Comparison of ENCODE assay signal across 16 mouse cellular contexts in genomic region chr1:43072561-43072960, GRCm38 (mm10).
"Had no signal": no experiment of that assay in that cellular context is flagged by ENCODE, and none has a peak within 500 bp of the region (broad histone marks: within the 10 kb centered on the region; RNA-seq: fewer than 3 reads in every experiment).

No protein-coding gene starts in this region.

- H3K9ac ChIP-seq: neural tube, embryonic 13.5 days; neural tube, embryonic 15.5 days; stomach, embryonic 15.5 days had no signal

- DNase-seq: retina, postnatal 1 day; right cerebral cortex, adult 18-20 months; right cerebral cortex, postnatal 14 days; right cerebral cortex, postnatal 25 days; right cerebral cortex, postnatal 4 days; spleen, adult 18-20 months; thymus, adult 18-20 months; thymus, adult 2 months; thymus, postnatal 14 days; thymus, postnatal 25 days; thymus, postnatal 36 days; thymus, postnatal 4 days had no signal

- H3K4me1 ChIP-seq: neural tube, embryonic 13.5 days; neural tube, embryonic 15.5 days; stomach, embryonic 15.5 days had no signal

- H3K4me2 ChIP-seq: neural tube, embryonic 13.5 days; neural tube, embryonic 15.5 days; stomach, embryonic 15.5 days had no signal

- H3K4me3 ChIP-seq: neural tube, embryonic 13.5 days; neural tube, embryonic 15.5 days; stomach, embryonic 15.5 days had no signal

- H3K9me3 ChIP-seq: neural tube, embryonic 13.5 days; neural tube, embryonic 15.5 days; stomach, embryonic 15.5 days had no signal

- H3K27me3 ChIP-seq: neural tube, embryonic 13.5 days; neural tube, embryonic 15.5 days; stomach, embryonic 15.5 days had no signal

- H3K27ac ChIP-seq: neural tube, embryonic 13.5 days; neural tube, embryonic 15.5 days; stomach, embryonic 15.5 days; stomach, postnatal 0 days had no signal
